Mouse (Mus musculus) brain, embryonic 14.5 days (tissue): Measurements from ENCODE around the gene Pam.

Source experiments
- CTCF ChIP-seq: fragments of 200-500 bp; IDR thresholded peaks from 2 replicates; pipeline ENCODE4 v1.5.1; 2012; ENCODE audit warnings: inconsistent platforms, mild to moderate bottlenecking, moderate library complexity, borderline replicate concordance; ENCODE audit not compliant: insufficient read depth, insufficient read length; ENCODE audit errors: extremely low read depth
- POLR2A ChIP-seq: fragments of 200-500 bp; IDR thresholded peaks from 2 replicates; pipeline ENCODE4 v1.6.1; 2012; ENCODE audit warnings: mild to moderate bottlenecking, inconsistent platforms, borderline replicate concordance; ENCODE audit not compliant: poor library complexity, insufficient read depth, insufficient read length, severe bottlenecking; ENCODE audit errors: extremely low read depth

- TF ChIP-seq CTCF (no peak), POLR2A (no peak)
These were observed 36.0 kb downstream of the Pam start for GRCm38 (mm10) chr1:98059401-98059800.
